Comparison of ENCODE assay signal across 17 mouse cellular contexts in the genomic region with DNA sequence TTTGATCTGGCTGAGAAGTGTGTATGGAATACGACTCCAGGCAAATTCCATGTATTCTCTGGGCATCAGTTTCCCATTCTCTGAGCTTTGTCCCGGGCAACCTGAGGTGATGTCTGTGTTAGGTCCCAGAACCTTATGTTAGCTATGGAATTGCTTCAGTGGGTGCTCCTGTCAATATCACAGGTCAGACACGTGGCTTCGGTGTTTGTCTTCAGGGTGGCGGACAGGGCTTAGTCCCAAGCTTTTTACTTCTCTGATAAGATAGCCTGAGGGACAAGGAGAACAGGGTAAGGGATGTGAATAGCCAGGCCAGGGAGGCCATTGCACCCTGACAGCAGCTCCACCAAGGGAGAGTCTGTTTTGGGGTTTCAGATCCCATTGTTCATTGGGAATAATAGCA. TPM values are rescaled to one million over a fixed set of nuclear protein-coding genes. Genes with fewer than 3 reads are reported as not detected.
DNase-seq lines count a peak whose midpoint lies in the region; ATAC-seq lines count a peak whose summit lies in the region.
"Had no signal": no experiment of that assay in that cellular context is flagged by ENCODE, and none has a peak within 500 bp of the region (broad histone marks: within the 10 kb centered on the region; RNA-seq: fewer than 3 reads in every experiment).

No protein-coding gene starts in this region.

- no peak for DNase-seq in hindbrain, embryonic 10.5 days (ENCODE audit: low spot score)
- peak; percentile 64 for DNase-seq in large intestine, adult 2 months (ENCODE audit: low read depth, low spot score)
- no peak for DNase-seq in cerebellum, adult 9-11 months
- no peak for DNase-seq in urinary bladder, postnatal 10 days (ENCODE audit: low spot score)
- DNase-seq: adrenal gland, postnatal 10 days; cerebellum, adult 11 months; cerebellum, adult 8-10 months; cerebellum, postnatal 25 days; gastrocnemius, postnatal 25 days had no signal

- H3K9ac ChIP-seq in hindbrain, embryonic 15.5 days, result no peak overlapping the region
- no peak overlapping the region for H3K9ac ChIP-seq in liver, embryonic 16.5 days (ENCODE audit: low read depth, low read length)
- no peak overlapping the region for H3K9ac ChIP-seq in liver, embryonic 12.5 days
- no peak overlapping the region for H3K9ac ChIP-seq in stomach, embryonic 16.5 days (ENCODE audit: low read length)
- H3K9ac ChIP-seq: embryonic facial prominence, embryonic 13.5 days; forebrain, embryonic 12.5 days; heart, embryonic 12.5 days had no signal

- peaks cover 35% of the 10 kb centered on the region for H3K4me1 ChIP-seq in hindbrain, embryonic 15.5 days (replicated peaks)
- peaks cover 38% of the 10 kb centered on the region for H3K4me1 ChIP-seq in hindbrain, embryonic 10.5 days (replicated peaks)
- H3K4me1 ChIP-seq in liver, embryonic 16.5 days (ENCODE audit: control insufficient read depth, low read depth, low read length), result no peaks in the 10 kb centered on the region; the same call in none of the 2 replicates
- H3K4me1 ChIP-seq in liver, embryonic 12.5 days, result peaks cover 28% of the 10 kb centered on the region
- peaks cover 24% of the 10 kb centered on the region for H3K4me1 ChIP-seq in stomach, embryonic 16.5 days (ENCODE audit: control insufficient read depth, insufficient read depth, low read length)

- H3K4me2 ChIP-seq in hindbrain, embryonic 15.5 days, result 0 out of 2 replicates have a peak overlapping the region, but pooled peaks have one; percentile 9
- no peak overlapping the region for H3K4me2 ChIP-seq in liver, embryonic 16.5 days (ENCODE audit: low read depth, low read length)
- H3K4me2 ChIP-seq in liver, embryonic 12.5 days, result no peak overlapping the region
- H3K4me2 ChIP-seq in stomach, embryonic 16.5 days (ENCODE audit: low read depth, low read length), result no peak overlapping the region
- H3K4me2 ChIP-seq: embryonic facial prominence, embryonic 13.5 days; forebrain, embryonic 12.5 days; heart, embryonic 12.5 days had no signal

- no peaks in the 10 kb centered on the region for H3K27me3 ChIP-seq in hindbrain, embryonic 15.5 days
- 0 out of 2 replicates have a peak, but pooled peaks cover 7% of the 10 kb centered on the region for H3K27me3 ChIP-seq in hindbrain, embryonic 10.5 days (ENCODE audit: insufficient read depth, poor library complexity, severe bottlenecking)
- peaks cover 10% of the 10 kb centered on the region for H3K27me3 ChIP-seq in liver, embryonic 16.5 days (ENCODE audit: control insufficient read depth, insufficient read depth, low read depth, low read length)
- peaks cover 28% of the 10 kb centered on the region for H3K27me3 ChIP-seq in liver, embryonic 12.5 days (replicated peaks)
- no peaks in the 10 kb centered on the region for H3K27me3 ChIP-seq in stomach, embryonic 16.5 days (ENCODE audit: control insufficient read depth, insufficient read depth, low read length)
- H3K27me3 ChIP-seq: embryonic facial prominence, embryonic 13.5 days; forebrain, embryonic 12.5 days had no signal

- H3K36me3 ChIP-seq in hindbrain, embryonic 15.5 days, result no peaks in the 10 kb centered on the region; the same call in none of the 2 replicates
- no peaks in the 10 kb centered on the region for H3K36me3 ChIP-seq in hindbrain, embryonic 10.5 days
- no peaks in the 10 kb centered on the region for H3K36me3 ChIP-seq in liver, embryonic 16.5 days (ENCODE audit: control insufficient read depth, insufficient read depth)
- H3K36me3 ChIP-seq in liver, embryonic 12.5 days, result no peaks in the 10 kb centered on the region
- no peaks in the 10 kb centered on the region for H3K36me3 ChIP-seq in stomach, embryonic 16.5 days (ENCODE audit: control insufficient read depth, insufficient read depth, low read length)
- H3K36me3 ChIP-seq: forebrain, embryonic 12.5 days; heart, embryonic 12.5 days had no signal

- no peaks in the 10 kb centered on the region for H3K9me3 ChIP-seq in hindbrain, embryonic 15.5 days
- no peaks in the 10 kb centered on the region for H3K9me3 ChIP-seq in hindbrain, embryonic 10.5 days
- no peaks in the 10 kb centered on the region for H3K9me3 ChIP-seq in liver, embryonic 16.5 days (replicated peaks; ENCODE audit: control insufficient read depth, low read length)
- H3K9me3 ChIP-seq in liver, embryonic 12.5 days (replicated peaks), result no peaks in the 10 kb centered on the region
- H3K9me3 ChIP-seq in stomach, embryonic 16.5 days (replicated peaks; ENCODE audit: control insufficient read depth, low read length), result no peaks in the 10 kb centered on the region
- H3K9me3 ChIP-seq: embryonic facial prominence, embryonic 13.5 days; forebrain, embryonic 12.5 days; heart, embryonic 12.5 days had no signal

- no peak overlapping the region for H3K27ac ChIP-seq in hindbrain, embryonic 15.5 days (replicated peaks)
- H3K27ac ChIP-seq in hindbrain, embryonic 10.5 days, result no peak overlapping the region
- 0 out of 2 replicates have a peak overlapping the region, but pooled peaks have one; percentile 4 for H3K27ac ChIP-seq in liver, embryonic 16.5 days (ENCODE audit: low read length)
- no peak overlapping the region for H3K27ac ChIP-seq in liver, embryonic 12.5 days
- peak overlapping the region; percentile 74; the same call in 1 of the 2 replicates for H3K27ac ChIP-seq in stomach, embryonic 16.5 days (ENCODE audit: low read length)
- H3K27ac ChIP-seq: embryonic facial prominence, embryonic 13.5 days; forebrain, embryonic 12.5 days had no signal

- no peak overlapping the region for H3K4me3 ChIP-seq in hindbrain, embryonic 15.5 days
- no peak overlapping the region for H3K4me3 ChIP-seq in hindbrain, embryonic 10.5 days
- no peak overlapping the region for H3K4me3 ChIP-seq in liver, embryonic 16.5 days (ENCODE audit: low read depth, low read length)
- no peak overlapping the region for H3K4me3 ChIP-seq in liver, embryonic 12.5 days
- H3K4me3 ChIP-seq in stomach, embryonic 16.5 days (replicated peaks; ENCODE audit: low read length), result no peak overlapping the region
- H3K4me3 ChIP-seq: embryonic facial prominence, embryonic 13.5 days; forebrain, embryonic 12.5 days; heart, embryonic 12.5 days had no signal

- WGBS in hindbrain, embryonic 15.5 days, result 88% methylated on average over 5 of the region's 5 CpGs
- 89% methylated on average over 5 of the region's 5 CpGs for WGBS in hindbrain, embryonic 10.5 days
- WGBS in liver, embryonic 16.5 days (ENCODE audit: insufficient replicate concordance), result 54% methylated on average over 5 of the region's 5 CpGs
- 63% methylated on average over 5 of the region's 5 CpGs for WGBS in liver, embryonic 12.5 days (ENCODE audit: insufficient replicate concordance)
- WGBS in large intestine, adult 2 months, result 35% methylated on average over 5 of the region's 5 CpGs
- WGBS in stomach, embryonic 16.5 days, result 61% methylated on average over 5 of the region's 5 CpGs

- ATAC-seq in hindbrain, embryonic 15.5 days (ENCODE audit: low FRiP score, low read depth), result no peak
- peak; percentile 22; the same call in 1 of the 2 replicates for ATAC-seq in liver, embryonic 16.5 days (ENCODE audit: low read depth)
- no peak for ATAC-seq in liver, embryonic 12.5 days
- ATAC-seq in stomach, embryonic 16.5 days (ENCODE audit: insufficient read depth, low FRiP score), result no peak
- ATAC-seq: forebrain, embryonic 16.5 days had no signal

RNA-seq across cellular contexts. Expression of gene Gpt2, which starts 3.7 kb away (rescaled TPM):
- polyA plus RNA-seq in hindbrain, embryonic 15.5 days (2015; fragmentation: Nextera tagmentation; extraction: Ambion mirVana), result 57.2 and 60.1 TPM in 2 replicates
- polyA plus RNA-seq in hindbrain, embryonic 10.5 days (2016; fragmentation: Nextera tagmentation; extraction: Ambion mirVana), result 32.2 and 35.3 TPM in 2 replicates
- 23.8 and 27.1 TPM in 2 replicates for polyA plus RNA-seq in liver, embryonic 16.5 days (2015; fragmentation: Nextera tagmentation; extraction: Ambion mirVana)
- polyA plus RNA-seq in liver, embryonic 12.5 days (2016; fragmentation: Nextera tagmentation; extraction: Ambion mirVana), result 18.5 and 20.1 TPM in 2 replicates
- 4.7 and 4.9 TPM in 2 replicates for polyA plus RNA-seq in large intestine, adult 2 months (2012; rRNA removed)
- polyA plus RNA-seq in stomach, embryonic 16.5 days (2015; fragmentation: Nextera tagmentation; extraction: Ambion mirVana), result 26.7 and 27.5 TPM in 2 replicates

RNA-seq across cellular contexts. Expression of gene Dnaja2, which starts 59.0 kb away (rescaled TPM):
- polyA plus RNA-seq in hindbrain, embryonic 15.5 days (2015; fragmentation: Nextera tagmentation; extraction: Ambion mirVana), result 167 and 168 TPM in 2 replicates
- 173 and 194 TPM in 2 replicates for polyA plus RNA-seq in hindbrain, embryonic 10.5 days (2016; fragmentation: Nextera tagmentation; extraction: Ambion mirVana)
- polyA plus RNA-seq in liver, embryonic 16.5 days (2015; fragmentation: Nextera tagmentation; extraction: Ambion mirVana), result 63.5 and 65.7 TPM in 2 replicates
- 124 TPM in 2 replicates for polyA plus RNA-seq in liver, embryonic 12.5 days (2016; fragmentation: Nextera tagmentation; extraction: Ambion mirVana)
- polyA plus RNA-seq in large intestine, adult 2 months (2012; rRNA removed), result 13.9 and 14.9 TPM in 2 replicates
- polyA plus RNA-seq in stomach, embryonic 16.5 days (2015; fragmentation: Nextera tagmentation; extraction: Ambion mirVana), result 135 and 144 TPM in 2 replicates

Comparison
In these comparisons a context has a peak if more than half of its experiments do, and no peak if none do; other contexts are left out.
1. H3K27ac ChIP-seq: peak in liver, embryonic 16.5 days (single experiment) and stomach, embryonic 16.5 days (single experiment); none in hindbrain, embryonic 15.5 days (single experiment), hindbrain, embryonic 10.5 days (single experiment) and liver, embryonic 12.5 days (single experiment).